Mouse (Mus musculus) C2C12 (cell line): ENCODE measurements at regions not wholly inside any gene's neighbourhood (a gene's known extent, or its start where the extent isn't known, plus 50 kb on each side); places are given as distances from the start of the nearest gene placed in this dataset.

Experiments used
- CEBPB ChIP-seq: IDR thresholded peaks from one replicate; pipeline ENCODE4 v1.6.1; 2011; ENCODE audit warnings: low read depth, mild to moderate bottlenecking, control low read depth, moderate library complexity
- CTCF ChIP-seq: IDR thresholded peaks from one replicate; pipeline ENCODE4 v1.5.1; 2011; ENCODE audit not compliant: control insufficient read depth, insufficient read depth, insufficient read length
- FOSL1 ChIP-seq: IDR thresholded peaks from one replicate; pipeline ENCODE4 v1.8.0; 2011; ENCODE audit warnings: mild to moderate bottlenecking, low read length; ENCODE audit not compliant: poor library complexity, insufficient read depth, severe bottlenecking
- MAX ChIP-seq: IDR thresholded peaks from one replicate; pipeline ENCODE4 v1.6.1; 2011; ENCODE audit warnings: mild to moderate bottlenecking, control low read depth
- MYOD1 ChIP-seq: IDR thresholded peaks from one replicate; pipeline ENCODE4 v1.6.1; 2011; ENCODE audit warnings: low read depth; ENCODE audit not compliant: control insufficient read depth, insufficient read length
- MYOG ChIP-seq: IDR thresholded peaks from one replicate; pipeline ENCODE4 v1.6.1; 2011; ENCODE audit not compliant: control insufficient read depth, insufficient read length; ENCODE audit errors: extremely low read depth
- USF1 ChIP-seq: IDR thresholded peaks from one replicate; pipeline ENCODE4 v1.6.1; 2011; ENCODE audit warnings: low read depth, mild to moderate bottlenecking, control low read depth, moderate library complexity

DNA sequence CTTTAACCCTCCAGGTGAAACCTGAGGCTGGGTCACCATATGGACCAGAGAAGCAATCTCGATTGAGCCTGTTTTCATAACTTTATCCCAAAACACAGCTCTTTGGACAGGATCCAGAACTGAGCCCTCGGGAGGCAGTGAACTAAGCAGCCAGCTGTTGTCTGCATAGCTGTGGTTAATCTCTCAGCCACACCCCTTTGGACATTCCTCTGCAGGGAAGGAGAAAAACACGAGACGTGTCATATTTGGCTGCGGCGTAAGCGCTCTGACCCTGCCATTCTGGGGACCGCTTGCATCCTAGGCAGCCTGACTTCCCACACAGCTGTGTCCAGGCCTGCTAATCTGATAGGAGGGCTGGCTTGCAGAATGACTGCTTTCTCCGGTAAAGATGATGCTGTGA is 55.6 kb upstream of the Ubl3 start:
- TF ChIP-seq USF1 (no peak), MYOG (no peak), MYOD1 (peak; percentile 97), CTCF (no peak), MAX (no peak), FOSL1 (no peak), CEBPB (no peak)
